Mouse (Mus musculus): ENCODE measurements around the gene Magt1. TPM values are rescaled to one million over a fixed set of nuclear protein-coding genes. Genes with fewer than 3 reads are reported as not detected.
"Not testable (repeated sequence)": the region's sequence is repeated elsewhere in the genome, so short reads cannot be mapped to it uniquely, and the experiment has no call there.

Gene Magt1
- total and polyA plus RNA-seq, 3 experiments, result 48.5 to 78.4 (median 55.1) TPM

DNA sequence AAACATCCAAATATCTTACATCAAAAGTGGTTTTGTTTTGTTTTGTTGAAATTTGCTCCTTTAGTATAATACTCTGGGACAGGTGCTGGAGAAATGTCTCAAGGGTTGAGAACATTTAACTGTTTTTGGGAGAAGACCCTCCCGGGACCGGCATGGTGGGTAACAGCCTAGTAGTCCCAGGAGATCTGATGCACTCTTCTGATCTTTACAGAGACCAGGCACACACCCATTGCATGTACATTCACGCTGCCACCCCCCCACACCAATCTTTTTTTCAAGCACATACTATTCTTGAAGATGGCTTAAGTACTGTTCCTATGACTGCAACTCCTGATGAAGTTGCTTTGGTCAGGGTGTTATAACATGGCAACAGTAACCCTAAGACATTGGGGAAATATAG, 853 bp upstream of the Magt1 start:
- Histone ChIP-seq H3K27me3 (replicated peaks) (no peaks in the 10 kb centered on the region), H3K36me3 (replicated peaks in 1 of 2; ENCODE audit: control insufficient read depth in 1 of 2, insufficient read depth in 1 of 2, low read length in 1 of 2) (peaks cover 0 to 3% of the 10 kb centered on the region in 2 experiments), H3K4me2 (ENCODE audit: insufficient read depth, low read depth, poor library complexity, severe bottlenecking) (peak overlapping the region; percentile 4; the same call in 1 of the 2 replicates), H3K79me2 (replicated peaks; ENCODE audit: control insufficient read depth, extremely low read depth, insufficient read depth, poor library complexity, severe bottlenecking) (peaks cover 34% of the 10 kb centered on the region), H3K4me3 (replicated peaks in 1 of 3; ENCODE audit: low read depth in 2 of 3, low read length in 2 of 3, poor library complexity in 1 of 3) (peak overlapping the region; percentile 42 to 53 (median 52)), H3K9ac (ENCODE audit: insufficient read depth, low read depth) (peak overlapping the region; percentile 61), H3K4me1 (ENCODE audit: control insufficient read depth in 1 of 2, insufficient read depth in 2 of 2) (peaks cover 0 to 4% of the 10 kb centered on the region in 2 experiments; a peak in 2 of 4 replicates), H3K9me3 (replicated peaks; ENCODE audit: low read length) (no peaks in the 10 kb centered on the region), H3K27ac (ENCODE audit: insufficient read depth, low read depth) (no peak overlapping the region; the same call in 1 of the 2 replicates)
- no peak for TF ChIP-seq JUND (conservative IDR thresholded peaks at IDR 0.05; ENCODE audit: low read depth, low read length)
- TF ChIP-seq MXI1 (IDR thresholded peaks at IDR 0.05; ENCODE audit: low read depth, low read length), result peak; percentile 47; the same call in 1 of the 2 replicates
- TF ChIP-seq SIN3A (IDR thresholded peaks at IDR 0.05; ENCODE audit: low read length), result 0 out of 2 replicates have a peak, but pooled peaks have one; percentile 31
- dilution Hi-C loops (cut with MboI; ENCODE audit: extremely low pct_ligation_motif_present, extremely low pct_unique_long_range_greater_than_20kb, low sequenced_read_pairs), result no loop called here
- no peak for DNase-seq (ENCODE audit: extremely low read depth)
- in situ Hi-C loops (cut with MboI; ENCODE audit: low pct_ligation_motif_present, low pct_unique_long_range_greater_than_20kb, low sequenced_read_pairs), result loop anchor here (10.0 kb wide), 1 partner anchor 88 kb away; the partner anchor contains the start of gene Atrx

DNA sequence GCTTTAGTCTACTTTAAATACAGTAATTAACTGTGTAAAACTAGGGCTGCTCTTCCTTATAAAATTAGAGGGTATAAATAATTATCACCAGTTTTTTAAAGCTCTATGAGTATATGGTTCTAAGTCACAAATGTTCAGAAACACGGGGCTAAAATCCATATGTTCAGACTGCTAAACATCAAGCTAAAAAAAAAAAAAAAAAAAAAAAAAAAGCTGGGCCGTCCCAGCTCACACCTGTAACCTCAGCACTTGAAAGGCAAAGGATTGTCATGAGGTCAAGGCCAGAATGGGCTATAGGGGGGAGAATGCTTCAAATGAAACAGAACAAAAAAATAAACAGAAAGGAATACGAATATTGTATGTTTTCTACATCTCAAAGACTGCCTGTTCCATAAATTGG, 944 bp downstream of the Magt1 start:
- peaks cover 34% of the 10 kb centered on the region for H3K79me2 ChIP-seq (replicated peaks; ENCODE audit: control insufficient read depth, extremely low read depth, insufficient read depth, poor library complexity, severe bottlenecking)
- H3K4me3 ChIP-seq (replicated peaks in 1 of 3; ENCODE audit: low read depth in 2 of 3, low read length in 2 of 3, poor library complexity in 1 of 3), result peak overlapping the region; percentile 64 to 78 (median 72)
- peak overlapping the region; percentile 55; the same call in 1 of the 2 replicates for H3K9ac ChIP-seq (ENCODE audit: insufficient read depth, low read depth)
- in situ Hi-C loops (cut with MboI; ENCODE audit: low pct_ligation_motif_present, low pct_unique_long_range_greater_than_20kb, low sequenced_read_pairs) (loop anchor here (10.0 kb wide), 1 partner anchor 86 kb away; the partner anchor contains the start of gene Atrx), dilution Hi-C loops (cut with MboI; ENCODE audit: extremely low pct_ligation_motif_present, extremely low pct_unique_long_range_greater_than_20kb, low sequenced_read_pairs) (no loop called here)
- peaks cover 0 to 4% of the 10 kb centered on the region in 2 experiments; a peak in 2 of 4 replicates for H3K4me1 ChIP-seq (ENCODE audit: control insufficient read depth in 1 of 2, insufficient read depth in 2 of 2)
- no peak for DNase-seq (ENCODE audit: extremely low read depth)
- no peaks in the 10 kb centered on the region for H3K9me3 ChIP-seq (replicated peaks; ENCODE audit: low read length)
- peak overlapping the region; percentile 56; the same call in 1 of the 2 replicates for H3K4me2 ChIP-seq (ENCODE audit: insufficient read depth, low read depth, poor library complexity, severe bottlenecking)
- no peak for TF ChIP-seq MAFK (IDR thresholded peaks at IDR 0.05; ENCODE audit: insufficient replicate concordance, low read length)
- TF ChIP-seq MEF2A (IDR thresholded peaks at IDR 0.05; ENCODE audit: borderline replicate concordance, low read depth, low read length), result no peak
- no peak for TF ChIP-seq POLR2AphosphoS2 (IDR thresholded peaks at IDR 0.05; ENCODE audit: low read depth, low read length)
- no peak for TF ChIP-seq USF2 (conservative IDR thresholded peaks at IDR 0.05; ENCODE audit: low read depth, low read length)
- TF ChIP-seq SIN3A (IDR thresholded peaks at IDR 0.05; ENCODE audit: low read length), result no peak
- TF ChIP-seq EP300 (IDR thresholded peaks at IDR 0.05; ENCODE audit: low read length), result no peak
- peak; percentile 90 for TF ChIP-seq ZNF384 (IDR thresholded peaks at IDR 0.05; ENCODE audit: low read depth, low read length)
- H3K36me3 ChIP-seq (replicated peaks in 1 of 2; ENCODE audit: control insufficient read depth in 1 of 2, insufficient read depth in 1 of 2, low read length in 1 of 2), result peaks cover under 1 to 4% of the 10 kb centered on the region in 2 experiments
- no peaks in the 10 kb centered on the region for H3K27me3 ChIP-seq (replicated peaks)
- H3K27ac ChIP-seq (ENCODE audit: insufficient read depth, low read depth), result no peak overlapping the region

DNA sequence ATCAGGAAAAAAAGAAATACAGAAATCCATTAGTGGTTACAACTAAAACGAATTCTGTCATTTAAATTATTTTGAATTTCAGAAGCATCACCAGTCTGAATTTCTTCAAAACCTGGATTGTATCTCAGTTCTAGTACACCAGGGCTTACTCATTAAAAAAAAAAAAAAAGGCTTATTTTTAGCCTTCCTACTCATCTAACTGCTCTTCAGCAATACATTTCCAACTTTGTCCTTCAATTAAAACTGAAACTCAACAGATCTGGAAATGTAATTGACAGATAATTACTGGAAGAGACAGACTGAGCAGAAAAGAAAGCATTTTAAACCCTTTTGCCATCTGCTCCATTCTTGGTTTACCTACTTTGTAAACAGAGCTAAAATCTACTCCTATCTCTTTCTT, 10.1 kb downstream of the Magt1 start:
- H3K36me3 ChIP-seq (replicated peaks in 1 of 2; ENCODE audit: control insufficient read depth in 1 of 2, insufficient read depth in 1 of 2, low read length in 1 of 2), result peaks cover 5 to 41% of the 10 kb centered on the region in 2 experiments
- H3K27me3 ChIP-seq (replicated peaks), result no peaks in the 10 kb centered on the region
- H3K9me3 ChIP-seq (replicated peaks; ENCODE audit: low read length), result no peaks in the 10 kb centered on the region
- in situ Hi-C loops (cut with MboI; ENCODE audit: low pct_ligation_motif_present, low pct_unique_long_range_greater_than_20kb, low sequenced_read_pairs) (no loop called here), dilution Hi-C loops (cut with MboI; ENCODE audit: extremely low pct_ligation_motif_present, extremely low pct_unique_long_range_greater_than_20kb, low sequenced_read_pairs) (no loop called here)
- no peaks in the 10 kb centered on the region for H3K4me1 ChIP-seq (ENCODE audit: control insufficient read depth in 1 of 2, insufficient read depth in 2 of 2)
- H3K27ac ChIP-seq (ENCODE audit: insufficient read depth, low read depth), result no peak overlapping the region
- H3K4me2 ChIP-seq (ENCODE audit: insufficient read depth, low read depth, poor library complexity, severe bottlenecking), result no peak overlapping the region
- TF ChIP-seq CTCF (conservative IDR thresholded peaks at IDR 0.05 in 1 of 2, IDR thresholded peaks at IDR 0.05 in 1 of 2; ENCODE audit: low read depth in 2 of 2, low read length in 2 of 2) (no peak), E2F4 (IDR thresholded peaks at IDR 0.05; ENCODE audit: insufficient replicate concordance, low read depth, low read length) (no peak), MEF2A (IDR thresholded peaks at IDR 0.05; ENCODE audit: borderline replicate concordance, low read depth, low read length) (no peak), RAD21 (IDR thresholded peaks at IDR 0.05; ENCODE audit: low read depth, low read length) (no peak), UBTF (IDR thresholded peaks at IDR 0.05; ENCODE audit: low read depth, low read length) (no peak), ZMIZ1 (IDR thresholded peaks at IDR 0.05; ENCODE audit: low read depth, low read length) (no peak), ZKSCAN1 (IDR thresholded peaks at IDR 0.05; ENCODE audit: borderline replicate concordance, low read depth, low read length) (no peak), PAX5 (IDR thresholded peaks at IDR 0.05; ENCODE audit: low read length) (no peak), ZC3H11A (IDR thresholded peaks at IDR 0.05; ENCODE audit: low read depth, low read length) (no peak), ETS1 (conservative IDR thresholded peaks at IDR 0.05; ENCODE audit: low read depth, low read length) (no peak), SMC3 (IDR thresholded peaks at IDR 0.05; ENCODE audit: low read depth, low read length) (no peak), ZNF384 (IDR thresholded peaks at IDR 0.05; ENCODE audit: low read depth, low read length) (no peak)
- DNase-seq (ENCODE audit: extremely low read depth), result no peak
- H3K79me2 ChIP-seq (replicated peaks; ENCODE audit: control insufficient read depth, extremely low read depth, insufficient read depth, poor library complexity, severe bottlenecking), result peaks cover 32% of the 10 kb centered on the region
- no peak overlapping the region for H3K9ac ChIP-seq (ENCODE audit: insufficient read depth, low read depth)
- no peak overlapping the region for H3K4me3 ChIP-seq (replicated peaks in 1 of 3; ENCODE audit: low read depth in 2 of 3, low read length in 2 of 3, poor library complexity in 1 of 3)

DNA sequence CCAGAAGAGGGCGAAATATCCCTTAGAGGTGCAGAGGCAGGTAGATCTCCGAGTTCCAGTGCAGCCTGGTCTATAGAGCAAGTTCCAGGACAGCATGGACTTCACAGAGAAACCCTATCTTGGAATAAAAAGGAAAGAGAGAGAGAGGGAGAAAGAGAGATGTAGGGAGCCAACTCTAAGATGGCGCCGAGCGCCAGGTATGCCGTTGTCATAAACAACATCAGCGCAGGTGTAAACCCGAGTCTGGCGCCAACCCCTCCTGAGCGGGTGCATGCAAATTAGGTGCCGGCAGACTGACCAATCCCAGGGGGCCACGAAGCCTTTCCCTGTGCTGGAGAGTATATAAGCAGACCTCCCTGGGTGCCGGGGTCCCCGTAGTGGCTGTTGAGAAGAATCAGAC, 54.6 kb downstream of the Magt1 start:
- H3K4me2 ChIP-seq (ENCODE audit: insufficient read depth, low read depth, poor library complexity, severe bottlenecking); dilution Hi-C loops (cut with MboI; ENCODE audit: extremely low pct_ligation_motif_present, extremely low pct_unique_long_range_greater_than_20kb, low sequenced_read_pairs); H3K9me3 ChIP-seq (replicated peaks; ENCODE audit: low read length); H3K4me1 ChIP-seq (ENCODE audit: control insufficient read depth in 1 of 2, insufficient read depth in 2 of 2); H3K4me3 ChIP-seq (replicated peaks in 1 of 3; ENCODE audit: low read depth in 2 of 3, low read length in 2 of 3, poor library complexity in 1 of 3); H3K36me3 ChIP-seq (replicated peaks in 1 of 2; ENCODE audit: control insufficient read depth in 1 of 2, insufficient read depth in 1 of 2, low read length in 1 of 2); H3K27ac ChIP-seq (ENCODE audit: insufficient read depth, low read depth); H3K27me3 ChIP-seq (replicated peaks); DNase-seq (ENCODE audit: extremely low read depth); in situ Hi-C loops (cut with MboI; ENCODE audit: low pct_ligation_motif_present, low pct_unique_long_range_greater_than_20kb, low sequenced_read_pairs); H3K9ac ChIP-seq (ENCODE audit: insufficient read depth, low read depth); H3K79me2 ChIP-seq (replicated peaks; ENCODE audit: control insufficient read depth, extremely low read depth, insufficient read depth, poor library complexity, severe bottlenecking): not testable (repeated sequence)
